Mouse (Mus musculus): ENCODE results near the gene Tmf1.

Tmf1 gene

GRCm38 (mm10) chr6:97178491-97179366 is at the start of gene Tmf1:
Gene Tmf1, minus strand, starts transcription at chr6:97179122.
- in situ Hi-C loops (cut with MboI, MseI), result no loop called here

- in situ Hi-C loops (cut with MboI, MseI), result no loop called here
Observed at GRCm38 (mm10) chr6:97227067-97227847, 48.3 kb upstream of the Tmf1 start.

GRCm38 (mm10) chr6:97226083-97226491 is 47.2 kb upstream of the Tmf1 start:
- in situ Hi-C loops (cut with MboI, MseI), result no loop called here

- in situ Hi-C loops (cut with MboI, MseI), result no loop called here
Observed at GRCm38 (mm10) chr6:97224505-97224904, 45.6 kb upstream of the Tmf1 start.

GRCm38 (mm10) chr6:97223566-97223965 is 44.6 kb upstream of the Tmf1 start:
- in situ Hi-C loops (cut with MboI, MseI), result no loop called here

GRCm38 (mm10) chr6:97222931-97223467 is 44.1 kb upstream of the Tmf1 start:
- in situ Hi-C loops (cut with MboI, MseI), result no loop called here

- in situ Hi-C loops (cut with MboI, MseI), result no loop called here
Observed at GRCm38 (mm10) chr6:97222321-97222720, 43.4 kb upstream of the Tmf1 start.

- in situ Hi-C loops (cut with MboI, MseI), result no loop called here
Observed at GRCm38 (mm10) chr6:97221205-97222025, 42.5 kb upstream of the Tmf1 start.

- in situ Hi-C loops (cut with MboI, MseI), result no loop called here
Observed at GRCm38 (mm10) chr6:97220672-97221071, 41.8 kb upstream of the Tmf1 start.

GRCm38 (mm10) chr6:97216154-97216821 is 37.4 kb upstream of the Tmf1 start:
- in situ Hi-C loops (cut with MboI, MseI), result loop anchor here (5.0 kb wide), 1 partner anchor 96 kb away; no protein-coding TSS in a partner anchor

- in situ Hi-C loops (cut with MboI, MseI), result no loop called here
Observed at GRCm38 (mm10) chr6:97211981-97212380, 33.1 kb upstream of the Tmf1 start.

GRCm38 (mm10) chr6:97210962-97211601 is 32.2 kb upstream of the Tmf1 start:
- in situ Hi-C loops (cut with MboI, MseI), result no loop called here

GRCm38 (mm10) chr6:97210191-97210961 is 31.5 kb upstream of the Tmf1 start, which contains the start of gene Arl6ip5:
Gene Arl6ip5, plus strand, starts transcription at chr6:97210689.
- in situ Hi-C loops (cut with MboI, MseI), result no loop called here

- in situ Hi-C loops (cut with MboI, MseI), result no loop called here
Observed at GRCm38 (mm10) chr6:97209751-97210150, 30.8 kb upstream of the Tmf1 start.

- in situ Hi-C loops (cut with MboI, MseI), result no loop called here
Observed at GRCm38 (mm10) chr6:97209201-97209600, 30.3 kb upstream of the Tmf1 start.

- in situ Hi-C loops (cut with MboI, MseI), result no loop called here
Observed at GRCm38 (mm10) chr6:97208406-97208805, 29.5 kb upstream of the Tmf1 start.

GRCm38 (mm10) chr6:97207085-97207484 is 28.2 kb upstream of the Tmf1 start:
- in situ Hi-C loops (cut with MboI, MseI), result no loop called here

- in situ Hi-C loops (cut with MboI, MseI), result no loop called here
Observed at GRCm38 (mm10) chr6:97205439-97205885, 26.5 kb upstream of the Tmf1 start, which contains the start of gene Uba3. Gene Uba3, minus strand, starts transcription at chr6:97205647.

- in situ Hi-C loops (cut with MboI, MseI), result no loop called here
Observed at GRCm38 (mm10) chr6:97204952-97205351, 26.0 kb upstream of the Tmf1 start.
